ENCODE assay signal across 8 mouse cellular contexts in genomic region chr2:84851130-84852040, GRCm38 (mm10). TPM values are rescaled to one million over a fixed set of nuclear protein-coding genes. Genes with fewer than 3 reads are reported as not detected.
A peak's percentile ranks its signal among the peaks of the same experiment; 100 is the strongest.
DNase-seq lines count a peak whose midpoint lies in the region; ATAC-seq and TF ChIP-seq lines count a peak whose summit lies in the region.

No protein-coding gene starts in this region.

- no peaks in the 10 kb centered on the region for H3K9me3 ChIP-seq in heart, embryonic 12.5 days (replicated peaks)
- H3K9me3 ChIP-seq in kidney, embryonic 14.5 days (ENCODE audit: control insufficient read depth, low read length) = no peaks in the 10 kb centered on the region
- H3K9me3 ChIP-seq in lung, embryonic 16.5 days (ENCODE audit: control insufficient read depth, low read length) = no peaks in the 10 kb centered on the region
- H3K9me3 ChIP-seq in stomach, embryonic 15.5 days = no peaks in the 10 kb centered on the region

- peaks cover 33% of the 10 kb centered on the region for H3K4me1 ChIP-seq in heart, embryonic 12.5 days (replicated peaks)
- no peaks in the 10 kb centered on the region; the same call in 1 of the 2 replicates for H3K4me1 ChIP-seq in kidney, embryonic 14.5 days (ENCODE audit: control insufficient read depth, insufficient read depth, low read length)
- peaks cover 12% of the 10 kb centered on the region for H3K4me1 ChIP-seq in lung, embryonic 16.5 days (replicated peaks; ENCODE audit: control insufficient read depth, insufficient read depth, low read length)
- 0 out of 2 replicates have a peak, but pooled peaks cover 7% of the 10 kb centered on the region for H3K4me1 ChIP-seq in stomach, embryonic 15.5 days

- H3K4me3 ChIP-seq in heart, embryonic 12.5 days = no peak overlapping the region
- H3K4me3 ChIP-seq in kidney, embryonic 14.5 days (ENCODE audit: low read length) = no peak overlapping the region
- H3K4me3 ChIP-seq in lung, embryonic 16.5 days (ENCODE audit: low read length) = peak overlapping the region; percentile 34
- 0 out of 2 replicates have a peak overlapping the region, but pooled peaks have one; percentile 14 for H3K4me3 ChIP-seq in stomach, embryonic 15.5 days (replicated peaks)
- H3K4me3 ChIP-seq in layer of hippocampus, adult 2 months = no peak overlapping the region; the same call in 1 of the 2 replicates

- intact Hi-C loops in left cerebral cortex, postnatal 25 days (cut with DNase I) = no loop called here

- H3K4me2 ChIP-seq in heart, embryonic 12.5 days = peak overlapping the region; percentile 41
- no peak overlapping the region; the same call in 1 of the 2 replicates for H3K4me2 ChIP-seq in kidney, embryonic 14.5 days (replicated peaks; ENCODE audit: low read depth, low read length)
- H3K4me2 ChIP-seq in lung, embryonic 16.5 days (ENCODE audit: low read depth, low read length) = peak overlapping the region; percentile 58
- H3K4me2 ChIP-seq in stomach, embryonic 15.5 days = peak overlapping the region; percentile 44

- no peak overlapping the region; the same call in 1 of the 2 replicates for H3K9ac ChIP-seq in heart, embryonic 12.5 days
- H3K9ac ChIP-seq in kidney, embryonic 14.5 days (ENCODE audit: low read depth, low read length) = peak overlapping the region; percentile 14; the same call in 1 of the 2 replicates
- peak overlapping the region; percentile 26; the same call in 1 of the 2 replicates for H3K9ac ChIP-seq in lung, embryonic 16.5 days (ENCODE audit: low read length)
- no peak overlapping the region for H3K9ac ChIP-seq in stomach, embryonic 15.5 days

- no peak for TF ChIP-seq CTCF in layer of hippocampus, adult 2 months (conservative IDR thresholded peaks at IDR 0.05)

- ATAC-seq in frontal cortex, adult (ENCODE audit: low TSS enrichment) = peak; percentile 35; the same call in 1 of the 2 replicates
- ATAC-seq in heart, embryonic 12.5 days (ENCODE audit: insufficient number of reproducible peaks, low FRiP score) = peak; percentile 66; the same call in 1 of the 2 replicates
- ATAC-seq in kidney, embryonic 14.5 days (ENCODE audit: low FRiP score, low TSS enrichment) = peak; percentile 77
- ATAC-seq in lung, embryonic 16.5 days (ENCODE audit: low read depth) = peak; percentile 86
- ATAC-seq in stomach, embryonic 15.5 days (ENCODE audit: insufficient read depth, low FRiP score, low read depth) = peak; percentile 81

- no peaks in the 10 kb centered on the region for H3K27me3 ChIP-seq in heart, embryonic 12.5 days (replicated peaks)
- H3K27me3 ChIP-seq in kidney, embryonic 14.5 days (ENCODE audit: control insufficient read depth, insufficient read depth, low read length) = no peaks in the 10 kb centered on the region
- H3K27me3 ChIP-seq in lung, embryonic 16.5 days (ENCODE audit: control insufficient read depth, insufficient read depth, low read depth, low read length) = no peaks in the 10 kb centered on the region
- H3K27me3 ChIP-seq in stomach, embryonic 15.5 days (replicated peaks) = no peaks in the 10 kb centered on the region

- no peak overlapping the region for H3K27ac ChIP-seq in heart, embryonic 12.5 days (ENCODE audit: poor library complexity, severe bottlenecking)
- no peak overlapping the region for H3K27ac ChIP-seq in kidney, embryonic 14.5 days (ENCODE audit: low read depth, low read length)
- peak overlapping the region; percentile 72 for H3K27ac ChIP-seq in lung, embryonic 16.5 days (ENCODE audit: low read length)
- H3K27ac ChIP-seq in stomach, embryonic 15.5 days = 0 out of 2 replicates have a peak overlapping the region, but pooled peaks have one; percentile 35
- no peak overlapping the region for H3K27ac ChIP-seq in layer of hippocampus, adult 2 months

- peaks cover 76% of the 10 kb centered on the region for H3K36me3 ChIP-seq in heart, embryonic 12.5 days
- peaks cover 46% of the 10 kb centered on the region for H3K36me3 ChIP-seq in kidney, embryonic 14.5 days (ENCODE audit: control insufficient read depth, insufficient read depth, low read length)
- H3K36me3 ChIP-seq in lung, embryonic 16.5 days (ENCODE audit: control insufficient read depth, insufficient read depth, low read length) = peaks cover 4% of the 10 kb centered on the region
- peaks cover 12% of the 10 kb centered on the region; the same call in 1 of the 2 replicates for H3K36me3 ChIP-seq in stomach, embryonic 15.5 days

- WGBS in heart, embryonic 12.5 days = 35% methylated on average over 23 of the region's 23 CpGs
- WGBS in kidney, embryonic 14.5 days = 36% methylated on average over 23 of the region's 23 CpGs
- 30% methylated on average over 23 of the region's 23 CpGs for WGBS in lung, embryonic 16.5 days
- WGBS in stomach, embryonic 15.5 days = 41% methylated on average over 23 of the region's 23 CpGs

- no peak for DNase-seq in frontal cortex, postnatal 10 days (ENCODE audit: low spot score in 2 of 2)
- no peak for DNase-seq in left cerebral cortex, postnatal 25 days (ENCODE audit: low spot score in 2 of 2)
- no peak for DNase-seq in layer of hippocampus, adult 2 months (ENCODE audit: low spot score in 2 of 2)

RNA-seq across cellular contexts. Expression of gene Slc43a1, which starts 12.7 kb away (rescaled TPM):
- polyA plus RNA-seq in heart, embryonic 12.5 days (2016; fragmentation: Nextera tagmentation; extraction: Ambion mirVana) = 21.8 and 23.0 TPM in 2 replicates
- 15.5 and 19.4 TPM in 2 replicates for polyA plus RNA-seq in kidney, embryonic 14.5 days (2014; fragmentation: Nextera tagmentation; extraction: Ambion mirVana)
- 16.5 and 20.4 TPM in 2 replicates for polyA plus RNA-seq in lung, embryonic 16.5 days (2015; fragmentation: Nextera tagmentation; extraction: Ambion mirVana)
- 19.5 and 26.3 TPM in 2 replicates for polyA plus RNA-seq in stomach, embryonic 15.5 days (2015; fragmentation: Nextera tagmentation; extraction: Ambion mirVana)
- total RNA-seq in left cerebral cortex, postnatal 25 days (2021) = under 1 TPM; 0.18 to 0.69 TPM
- total RNA-seq in layer of hippocampus, adult 2 months (2021) = under 1 TPM; 0.27 to 0.79 TPM

RNA-seq across cellular contexts. Expression of gene Timm10, which starts 24.6 kb away (rescaled TPM):
- polyA plus RNA-seq in heart, embryonic 12.5 days (2016; fragmentation: Nextera tagmentation; extraction: Ambion mirVana) = 62.2 and 65.6 TPM in 2 replicates
- 65.3 and 79.4 TPM in 2 replicates for polyA plus RNA-seq in kidney, embryonic 14.5 days (2014; fragmentation: Nextera tagmentation; extraction: Ambion mirVana)
- 36.9 and 39.3 TPM in 2 replicates for polyA plus RNA-seq in lung, embryonic 16.5 days (2015; fragmentation: Nextera tagmentation; extraction: Ambion mirVana)
- 47.2 and 50.4 TPM in 2 replicates for polyA plus RNA-seq in stomach, embryonic 15.5 days (2015; fragmentation: Nextera tagmentation; extraction: Ambion mirVana)
- 10 to 100 TPM; 48.1 to 59.6 TPM for total RNA-seq in left cerebral cortex, postnatal 25 days (2021)
- total RNA-seq in layer of hippocampus, adult 2 months (2021) = 10 to 100 TPM; 48.7 to 57.5 TPM

RNA-seq across cellular contexts. Expression of gene Smtnl1, which starts 28.9 kb away (rescaled TPM):
- 0.17 and 0.43 TPM in 2 replicates for polyA plus RNA-seq in heart, embryonic 12.5 days (2016; fragmentation: Nextera tagmentation; extraction: Ambion mirVana)
- polyA plus RNA-seq in kidney, embryonic 14.5 days (2014; fragmentation: Nextera tagmentation; extraction: Ambion mirVana) = 0.16 and 0.24 TPM in 2 replicates
- polyA plus RNA-seq in lung, embryonic 16.5 days (2015; fragmentation: Nextera tagmentation; extraction: Ambion mirVana) = 0.70 and 0.77 TPM in 2 replicates
- 0.08 and 0.19 TPM in 2 replicates for polyA plus RNA-seq in stomach, embryonic 15.5 days (2015; fragmentation: Nextera tagmentation; extraction: Ambion mirVana)
- total RNA-seq in left cerebral cortex, postnatal 25 days (2021) = not detected
- not detected for total RNA-seq in layer of hippocampus, adult 2 months (2021)

RNA-seq across cellular contexts. Expression of gene Rtn4rl2, which starts 35.1 kb away (rescaled TPM):
- 0.67 and 1.2 TPM in 2 replicates for polyA plus RNA-seq in heart, embryonic 12.5 days (2016; fragmentation: Nextera tagmentation; extraction: Ambion mirVana)
- polyA plus RNA-seq in kidney, embryonic 14.5 days (2014; fragmentation: Nextera tagmentation; extraction: Ambion mirVana) = 1.6 and 2.1 TPM in 2 replicates
- polyA plus RNA-seq in lung, embryonic 16.5 days (2015; fragmentation: Nextera tagmentation; extraction: Ambion mirVana) = 0.16 and 0.31 TPM in 2 replicates
- polyA plus RNA-seq in stomach, embryonic 15.5 days (2015; fragmentation: Nextera tagmentation; extraction: Ambion mirVana) = 0.85 and 0.91 TPM in 2 replicates
- total RNA-seq in left cerebral cortex, postnatal 25 days (2021) = 100 to 1,000 TPM in 1 of 2 experiments, 10 to 100 TPM in 1; 87.6 to 102 TPM
- total RNA-seq in layer of hippocampus, adult 2 months (2021) = 10 to 100 TPM; 85.9 to 88.8 TPM

RNA-seq across cellular contexts. Expression of gene Ube2l6, which starts 52.8 kb away (rescaled TPM):
- polyA plus RNA-seq in heart, embryonic 12.5 days (2016; fragmentation: Nextera tagmentation; extraction: Ambion mirVana) = 90.0 and 95.3 TPM in 2 replicates
- 25.3 and 29.0 TPM in 2 replicates for polyA plus RNA-seq in kidney, embryonic 14.5 days (2014; fragmentation: Nextera tagmentation; extraction: Ambion mirVana)
- polyA plus RNA-seq in lung, embryonic 16.5 days (2015; fragmentation: Nextera tagmentation; extraction: Ambion mirVana) = 76.0 and 82.9 TPM in 2 replicates
- 52.7 and 79.0 TPM in 2 replicates for polyA plus RNA-seq in stomach, embryonic 15.5 days (2015; fragmentation: Nextera tagmentation; extraction: Ambion mirVana)
- 1 to 10 TPM; 5.6 to 8.1 TPM for total RNA-seq in left cerebral cortex, postnatal 25 days (2021)
- total RNA-seq in layer of hippocampus, adult 2 months (2021) = 1 to 10 TPM; 6.0 to 6.1 TPM

Comparison
In these comparisons a context has a peak if more than half of its experiments do, and no peak if none do; other contexts are left out.
1. ATAC-seq: peak in every context shown above with its lines; median percentile 86 in lung, embryonic 16.5 days; 81 in stomach, embryonic 15.5 days; 77 in kidney, embryonic 14.5 days; 66 in heart, embryonic 12.5 days; 35 in frontal cortex, adult.
2. H3K27ac ChIP-seq: peak in lung, embryonic 16.5 days (single experiment) and stomach, embryonic 15.5 days (single experiment); none in heart, embryonic 12.5 days (single experiment), kidney, embryonic 14.5 days (single experiment) and layer of hippocampus, adult 2 months (single experiment).
3. H3K4me3 ChIP-seq: peak in lung, embryonic 16.5 days (single experiment) and stomach, embryonic 15.5 days (single experiment); none in heart, embryonic 12.5 days (single experiment), kidney, embryonic 14.5 days (single experiment) and layer of hippocampus, adult 2 months (single experiment).
4. H3K9ac ChIP-seq: peak in kidney, embryonic 14.5 days (single experiment) and lung, embryonic 16.5 days (single experiment); none in heart, embryonic 12.5 days (single experiment) and stomach, embryonic 15.5 days (single experiment).